Mouse (Mus musculus): Measurements from ENCODE around the gene Hrk.

DNA sequence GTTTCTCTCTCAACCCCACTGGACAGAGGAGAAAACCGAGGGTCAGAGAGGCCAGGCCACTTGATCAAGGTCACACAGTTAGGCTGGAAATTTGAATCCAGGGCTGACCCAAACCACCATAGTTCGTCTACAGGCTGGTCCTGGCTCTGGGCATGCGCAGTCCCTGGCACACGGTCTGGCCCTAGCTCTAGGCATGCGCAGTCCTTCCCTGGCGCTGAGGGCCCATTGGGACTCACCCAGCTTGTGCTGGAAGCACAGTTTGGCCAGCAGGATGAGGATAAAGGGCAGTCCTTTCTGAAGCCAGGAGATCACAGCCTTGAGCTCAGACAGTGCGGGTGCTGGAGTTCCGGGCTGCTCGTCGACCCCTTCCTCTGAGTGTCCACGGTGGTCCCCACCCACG lies 72.4 kb downstream of the Hrk start:
- TF ChIP-seq CTCF (IDR thresholded peaks at IDR 0.05; ENCODE audit: control insufficient read depth, insufficient read depth, insufficient replicate concordance, low read depth, low read length) (no peak), POLR2A (IDR thresholded peaks at IDR 0.05; ENCODE audit: control insufficient read depth, low read depth, low read length) (no peak)

All from testis, adult 2 months (tissue).